Mouse (Mus musculus) lung, postnatal 0 days (tissue): ENCODE data around the gene Tpo.

ENCODE experiments used
- CTCF ChIP-seq: IDR thresholded peaks from 2 replicates; pipeline ENCODE4 v1.5.1; 2016; ENCODE audit warnings: antibody characterized with exemption, mild to moderate bottlenecking
- EP300 ChIP-seq: IDR thresholded peaks from 2 replicates; pipeline ENCODE4 v1.6.1; 2016; ENCODE audit warnings: antibody characterized with exemption, mild to moderate bottlenecking, control low read depth

- TF ChIP-seq EP300 (no peak), CTCF (no peak)
Measured at GRCm38 (mm10) chr12:30061503-30062117, 70.8 kb downstream of the Tpo start.
